Mouse (Mus musculus) lung, postnatal 0 days (tissue): ENCODE data around the gene Cyp11a1.

Experiments
- CTCF ChIP-seq: IDR thresholded peaks from 2 replicates; pipeline ENCODE4 v1.5.1; 2016; ENCODE audit warnings: antibody characterized with exemption, mild to moderate bottlenecking
- EP300 ChIP-seq: IDR thresholded peaks from 2 replicates; pipeline ENCODE4 v1.6.1; 2016; ENCODE audit warnings: antibody characterized with exemption, mild to moderate bottlenecking, control low read depth

DNA sequence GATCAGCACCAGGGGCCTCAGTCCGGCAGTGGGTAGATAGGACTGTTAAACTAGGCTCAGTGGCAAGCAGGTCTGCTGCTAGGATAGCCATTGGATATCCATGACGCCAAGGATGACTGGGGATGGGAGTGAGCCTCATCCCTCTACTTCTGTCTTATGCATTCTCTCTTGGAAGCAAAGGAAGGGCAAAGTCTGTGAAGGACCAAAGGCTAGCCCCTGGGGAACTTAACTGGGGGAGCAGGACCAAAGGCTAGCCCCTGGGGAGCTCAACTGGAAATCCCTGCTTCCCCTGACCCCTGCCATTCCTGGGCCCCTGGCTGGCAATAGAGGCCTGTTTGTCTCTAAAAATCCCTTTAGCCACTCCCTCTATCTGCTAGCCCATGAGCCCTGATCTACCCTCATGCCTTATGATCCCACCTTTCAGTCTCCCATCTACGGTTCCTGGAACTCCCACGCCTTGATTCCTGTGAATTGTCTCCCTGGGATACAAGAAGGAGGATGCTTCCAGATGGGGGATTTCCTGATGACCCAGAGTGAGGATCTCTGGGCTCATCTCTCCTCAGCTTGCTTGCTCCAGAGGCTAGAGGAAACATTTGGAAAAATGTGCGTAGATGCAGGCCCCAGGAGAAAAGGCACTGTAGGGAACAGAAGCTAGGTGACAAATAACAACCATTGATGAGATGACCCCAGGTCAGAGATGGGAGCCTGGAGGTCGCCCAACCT, 41.5 kb upstream of the Cyp11a1 start:
- TF ChIP-seq CTCF: no peak
- no peak for TF ChIP-seq EP300
